Mouse (Mus musculus) kidney, adult 11 months (tissue): Measurements from ENCODE around the gene Olfr661.

ENCODE experiments used
- DNase-seq: peaks from one replicate; pipeline ENCODE4 v3.0.0; 2022

The Olfr661 gene

DNA sequence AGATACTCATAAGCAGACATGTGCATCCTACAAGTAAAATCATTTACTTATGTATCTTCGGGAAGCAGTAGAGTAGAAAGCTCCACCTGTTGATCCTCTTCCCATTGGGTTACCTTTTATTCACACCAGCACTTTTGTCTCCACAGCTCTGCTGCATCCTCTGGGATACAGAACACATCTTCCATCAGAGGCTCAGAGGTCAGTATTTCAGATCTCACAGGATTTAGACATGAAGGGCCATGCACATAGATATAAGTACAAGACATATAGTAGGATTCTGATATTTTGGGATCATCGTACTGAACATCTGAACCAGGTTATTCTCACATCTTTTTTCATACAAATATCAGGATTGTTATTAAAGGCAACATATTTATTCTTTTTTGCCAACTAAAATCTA is at the start of gene Olfr661:
Gene Olfr661 (plus strand): TSS at position 301 of the 400 bp plus-strand sequence.
- no peak for DNase-seq

DNA sequence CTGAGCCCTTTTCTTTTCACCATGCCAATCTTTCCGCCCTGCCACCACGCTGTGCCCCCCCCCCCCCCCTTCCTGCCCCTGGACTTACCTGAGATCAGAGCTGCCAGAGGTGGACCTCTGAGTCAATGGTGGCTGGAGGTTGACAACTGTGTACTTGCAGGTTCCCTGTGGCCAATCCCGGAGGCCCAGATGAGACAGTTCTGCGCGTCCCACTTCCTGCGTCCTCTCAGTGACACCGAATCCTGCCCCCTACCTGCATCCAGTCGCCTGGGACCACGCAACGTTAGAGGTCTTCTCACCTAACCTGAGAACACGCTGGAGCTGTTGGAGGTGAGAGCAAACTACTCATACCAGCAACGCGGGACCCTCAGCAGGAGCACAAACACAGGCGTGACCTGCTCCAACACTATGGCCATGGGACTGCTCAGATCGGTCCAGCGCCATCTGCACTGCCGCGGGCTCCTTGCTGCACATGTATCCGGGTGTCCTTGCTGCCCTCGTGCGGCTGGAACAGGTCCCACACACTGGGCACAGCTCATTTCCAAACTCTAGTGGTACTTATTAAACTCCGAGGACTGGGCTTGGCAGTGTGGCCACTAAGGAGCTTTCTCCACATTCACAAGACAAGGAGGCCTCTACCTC is 39.3 kb upstream of the Olfr661 start, which contains the start of gene Olfr658:
Gene Olfr658 (minus strand): TSS at position 465 of the 642 bp plus-strand sequence.
- peak; percentile 6 for DNase-seq

DNA sequence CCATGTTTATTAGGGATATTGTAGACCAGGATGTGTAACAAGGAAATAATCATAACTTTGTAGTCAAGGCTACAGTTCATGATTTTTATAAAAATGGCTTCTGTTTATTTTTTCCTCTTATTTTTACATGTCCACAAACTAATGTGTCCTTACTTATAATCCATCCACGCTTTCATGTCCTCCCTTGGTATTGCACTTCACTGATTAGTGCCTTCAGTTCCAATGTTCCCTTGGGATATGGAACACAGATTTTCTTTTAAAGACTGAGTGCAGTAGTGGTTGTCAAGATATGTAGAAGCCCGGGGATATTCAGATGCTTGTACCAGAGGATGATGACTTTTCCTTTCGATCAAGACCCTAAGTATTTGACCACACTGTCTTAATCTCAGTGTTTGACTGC is 19.8 kb upstream of the Olfr661 start, which contains the start of gene Olfr659:
Gene Olfr659 (plus strand): TSS at position 301 of the 400 bp plus-strand sequence.
- no peak for DNase-seq
